23 mouse cellular contexts compared by ENCODE assay signal in the genomic region with DNA sequence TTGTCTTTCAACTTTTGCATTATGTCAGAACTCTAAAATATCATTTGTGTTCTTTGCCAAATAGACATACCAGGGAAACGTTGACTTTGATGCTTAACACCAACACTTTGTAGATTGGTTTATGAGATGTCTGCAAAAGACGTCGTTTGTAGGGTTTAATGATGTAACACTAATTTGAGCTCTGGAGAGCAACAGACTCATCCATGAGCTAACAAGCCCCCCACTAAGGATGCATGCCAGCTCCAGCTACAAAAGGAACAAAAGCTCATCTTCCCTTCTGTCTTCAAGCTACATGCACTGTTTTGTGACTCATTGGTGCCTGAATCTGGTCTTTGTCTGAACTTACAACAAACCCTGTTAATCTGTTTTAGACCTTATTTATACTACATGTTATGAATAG. TPM values are rescaled to one million over a fixed set of nuclear protein-coding genes. Genes with fewer than 3 reads are reported as not detected.
DNase-seq lines count a peak whose midpoint lies in the region; ATAC-seq and TF ChIP-seq lines count a peak whose summit lies in the region.
"Had no signal": no experiment of that assay in that cellular context is flagged by ENCODE, and none has a peak within 500 bp of the region (broad histone marks: within the 10 kb centered on the region; RNA-seq: fewer than 3 reads in every experiment).

No protein-coding gene starts in this region.

- no peak for ATAC-seq in midbrain, postnatal 0 days (ENCODE audit: low FRiP score)
- ATAC-seq: CD4-positive, CD25-positive, alpha-beta regulatory T cell, adult 4 months; forebrain, embryonic 15.5 days; forebrain, postnatal 0 days had no signal

- no peak overlapping the region for H3K27ac ChIP-seq in midbrain, postnatal 0 days (ENCODE audit: low read depth, low read length)
- no peak overlapping the region for H3K27ac ChIP-seq in midbrain, embryonic 10.5 days (replicated peaks)
- H3K27ac ChIP-seq: embryonic facial prominence, embryonic 13.5 days; embryonic facial prominence, embryonic 15.5 days; forebrain, embryonic 10.5 days; forebrain, embryonic 12.5 days; forebrain, embryonic 15.5 days had no signal

- TF ChIP-seq CTCF in midbrain, postnatal 0 days (IDR thresholded peaks at IDR 0.05) = no peak

- H3K4me1 ChIP-seq in midbrain, postnatal 0 days (ENCODE audit: insufficient read depth, low read length) = no peaks in the 10 kb centered on the region
- 0 out of 2 replicates have a peak, but pooled peaks cover 4% of the 10 kb centered on the region for H3K4me1 ChIP-seq in midbrain, embryonic 10.5 days
- H3K4me1 ChIP-seq: embryonic facial prominence, embryonic 13.5 days; embryonic facial prominence, embryonic 15.5 days; forebrain, embryonic 12.5 days; forebrain, embryonic 15.5 days had no signal

- no peaks in the 10 kb centered on the region for H3K9me3 ChIP-seq in midbrain, postnatal 0 days (ENCODE audit: low read length)
- no peaks in the 10 kb centered on the region for H3K9me3 ChIP-seq in midbrain, embryonic 10.5 days (replicated peaks)
- H3K9me3 ChIP-seq: embryonic facial prominence, embryonic 13.5 days; embryonic facial prominence, embryonic 15.5 days; forebrain, embryonic 10.5 days; forebrain, embryonic 12.5 days; forebrain, embryonic 15.5 days had no signal

- WGBS in midbrain, postnatal 0 days = 82% methylated on average over 3 of the region's 3 CpGs
- 76% methylated on average over 3 of the region's 3 CpGs for WGBS in midbrain, embryonic 10.5 days

- no peaks in the 10 kb centered on the region for H3K27me3 ChIP-seq in midbrain, postnatal 0 days (ENCODE audit: insufficient read depth, low read length)
- H3K27me3 ChIP-seq in midbrain, embryonic 10.5 days (ENCODE audit: low read depth, poor library complexity, severe bottlenecking) = no peaks in the 10 kb centered on the region
- H3K27me3 ChIP-seq: CH12.LX; embryonic facial prominence, embryonic 13.5 days; embryonic facial prominence, embryonic 15.5 days; forebrain, embryonic 12.5 days; forebrain, embryonic 15.5 days had no signal

- H3K4me2 ChIP-seq in midbrain, postnatal 0 days (ENCODE audit: low read depth, low read length, poor library complexity, severe bottlenecking) = no peak overlapping the region
- H3K4me2 ChIP-seq: embryonic facial prominence, embryonic 13.5 days; embryonic facial prominence, embryonic 15.5 days; forebrain, embryonic 12.5 days; forebrain, embryonic 15.5 days had no signal

- no peak overlapping the region for H3K9ac ChIP-seq in midbrain, postnatal 0 days (replicated peaks; ENCODE audit: low read length, poor library complexity, severe bottlenecking)
- H3K9ac ChIP-seq: embryonic facial prominence, embryonic 13.5 days; embryonic facial prominence, embryonic 15.5 days; forebrain, embryonic 12.5 days; forebrain, embryonic 15.5 days; forebrain, postnatal 0 days had no signal

- peak; percentile 20 for DNase-seq in midbrain, postnatal 0 days (ENCODE audit: low spot score)
- DNase-seq in midbrain, embryonic 10.5 days (ENCODE audit: low spot score) = no peak
- DNase-seq in retina, embryonic 14.5 days (ENCODE audit: low spot score) = peak; percentile 48
- no peak for DNase-seq in gastrocnemius, postnatal 4 days (ENCODE audit: low spot score in 2 of 2)
- DNase-seq in embryo, embryonic 11 days = no peak
- DNase-seq: adrenal gland, adult 2 months; adrenal gland, postnatal 10 days; adrenal gland, postnatal 25 days; B cell, adult 2 months; cerebellum, adult 11-12 months; cerebellum, adult 2 months; cerebellum, adult 9-10 months; cerebellum, postnatal 25 days; forebrain, postnatal 0 days had no signal

- no peak overlapping the region for H3K4me3 ChIP-seq in midbrain, postnatal 0 days (ENCODE audit: low read depth, low read length)
- H3K4me3 ChIP-seq in midbrain, embryonic 10.5 days = no peak overlapping the region
- H3K4me3 ChIP-seq: embryonic facial prominence, embryonic 13.5 days; embryonic facial prominence, embryonic 15.5 days; erythroblast, embryonic 14.5 days; forebrain, embryonic 10.5 days; forebrain, embryonic 12.5 days; forebrain, embryonic 15.5 days had no signal

- no peaks in the 10 kb centered on the region for H3K36me3 ChIP-seq in midbrain, postnatal 0 days (ENCODE audit: insufficient read depth, low read length)
- no peaks in the 10 kb centered on the region for H3K36me3 ChIP-seq in midbrain, embryonic 10.5 days
- H3K36me3 ChIP-seq: embryonic facial prominence, embryonic 13.5 days; embryonic facial prominence, embryonic 15.5 days; forebrain, embryonic 10.5 days; forebrain, embryonic 12.5 days; forebrain, embryonic 15.5 days; G1E had no signal

RNA-seq across cellular contexts. Expression of gene Cntn1, which starts 28.5 kb away (rescaled TPM):
- total RNA-seq in midbrain, postnatal 0 days (2014; rRNA removed) = 283 and 300 TPM in 2 replicates
- polyA plus RNA-seq in midbrain, postnatal 0 days (2015; fragmentation: Nextera tagmentation; extraction: Ambion mirVana) = 153 and 164 TPM in 2 replicates
- 4.0 and 5.2 TPM in 2 replicates for polyA plus RNA-seq in midbrain, embryonic 10.5 days (2016; fragmentation: Nextera tagmentation; extraction: Ambion mirVana)
- total RNA-seq in gastrocnemius, postnatal 4 days (2021) = 1 to 10 TPM in 1 of 2 experiments, under 1 TPM in 1; 0.66 to 1.2 TPM
- total RNA-seq: CH12.LX had no signal
- polyA plus RNA-seq: CD4-positive, CD25-positive, alpha-beta regulatory T cell, adult 4 months; erythroblast, embryonic 14.5 days; G1E had no signal

Comparison
In these comparisons a context has a peak if more than half of its experiments do, and no peak if none do; other contexts are left out.
1. DNase-seq: peak in midbrain, postnatal 0 days (single experiment) and retina, embryonic 14.5 days (single experiment); none in midbrain, embryonic 10.5 days (single experiment), gastrocnemius, postnatal 4 days (0 of 2) and embryo, embryonic 11 days (single experiment).
2. RNA of gene Cntn1, which starts 28.5 kb away (total RNA-seq): 283 to 300 TPM in midbrain, postnatal 0 days; 0.66 to 1.2 TPM in gastrocnemius, postnatal 4 days; every median in the first group is over 100 times any median in the second.